Mouse (Mus musculus) heart, adult 2 months (tissue): ENCODE measurements around the gene Acat3.

Source experiments
- CTCF ChIP-seq: fragments of 200-600 bp; IDR thresholded peaks from 2 replicates; pipeline ENCODE4 v1.8.1; 2022; ENCODE audit warnings: antibody characterized with exemption, mild to moderate bottlenecking, moderate library complexity
- EP300 ChIP-seq: fragments of 200-500 bp; IDR thresholded peaks from 2 replicates; pipeline ENCODE4 v1.6.1; 2011; ENCODE audit warnings: low read depth, low read length, control low read depth; ENCODE audit not compliant: insufficient read depth
- POLR2A ChIP-seq: fragments of 200-500 bp; IDR thresholded peaks from 2 replicates; pipeline ENCODE4 v1.6.1; 2011; ENCODE audit warnings: mild to moderate bottlenecking, low read depth, low read length, control low read depth; ENCODE audit not compliant: insufficient read depth

- TF ChIP-seq CTCF (no peak), EP300 (no peak), POLR2A (no peak)
Observed at GRCm38 (mm10) chr17:12925001-12925400, 15.4 kb downstream of the Acat3 start.
